Mouse (Mus musculus) embryonic facial prominence, embryonic 13.5 days (tissue): ENCODE results near the gene Parp12. TPM values are rescaled to one million over a fixed set of nuclear protein-coding genes. Genes with fewer than 3 reads are reported as not detected.

Experiments used
- ATAC-seq: fragments of 200-750 bp; cut with Nextera tagmentation; 2 replicates; pipeline ENCODE4 v1.8.0; 2017; ENCODE audit warnings: low read depth; ENCODE audit not compliant: insufficient number of reproducible peaks, insufficient read depth, low FRiP score, low TSS enrichment
- H3K27ac ChIP-seq: fragments of 300-500 bp; sonication (generic); 2 replicates; pipeline ENCODE4 v1.5.1; 2015; ENCODE audit warnings: moderate library complexity, mild to moderate bottlenecking, inconsistent platforms
- H3K27me3 ChIP-seq: fragments of 300-500 bp; sonication (generic); 2 replicates; pipeline ENCODE4 v1.6.1; 2015; ENCODE audit warnings: mild to moderate bottlenecking, inconsistent platforms
- H3K36me3 ChIP-seq: fragments of 300-500 bp; sonication (generic); 2 replicates; pipeline ENCODE4 v1.6.1; 2015; ENCODE audit warnings: mild to moderate bottlenecking, inconsistent platforms
- H3K4me1 ChIP-seq: fragments of 300-500 bp; sonication (generic); 2 replicates; pipeline ENCODE4 v1.6.1; 2015; ENCODE audit warnings: inconsistent platforms
- H3K4me2 ChIP-seq: fragments of 300-500 bp; sonication (generic); 2 replicates; pipeline ENCODE4 v1.6.1; 2015; ENCODE audit warnings: moderate library complexity, mild to moderate bottlenecking, inconsistent platforms
- H3K4me3 ChIP-seq: fragments of 300-500 bp; sonication (generic); 2 replicates; pipeline ENCODE4 v1.5.1; 2015; ENCODE audit warnings: mild to moderate bottlenecking, inconsistent platforms
- H3K9ac ChIP-seq: fragments of 300-500 bp; sonication (generic); 2 replicates; pipeline ENCODE4 v1.6.1; 2015; ENCODE audit warnings: mild to moderate bottlenecking, inconsistent platforms
- H3K9me3 ChIP-seq: fragments of 300-500 bp; sonication (generic); 2 replicates; pipeline ENCODE4 v1.6.1; 2016; ENCODE audit warnings: inconsistent platforms
- WGBS: fragments of 180-500 bp; shearing (Covaris S2); methylation state at CpG from one replicate; pipeline ENCODE4 v1.1.7; 2015; ENCODE audit warnings: mixed read lengths; 5-methylcytosine and 5-hydroxymethylcytosine counted together
- polyA plus RNA-seq: library from polyadenylated mRNA; unstranded; fragments of >200 nt; fragmentation: Nextera tagmentation; extraction: Ambion mirVana; gene quantifications from 2 replicates; pipeline ENCODE4 v1.2.1, GENCODE M21; 2015

Parp12 gene
- 7.0 and 8.5 TPM in 2 replicates for polyA plus RNA-seq

GRCm38 (mm10) chr6:39117584-39118455 lies at the start of gene Parp12:
Gene Parp12, minus strand, starts transcription at chr6:39118349.
- H3K4me1 ChIP-seq = peaks cover 4% of the 10 kb centered on the region; the same call in 1 of the 2 replicates
- H3K9ac ChIP-seq = peak within 1 kb of the TSS; percentile 75
- H3K4me3 ChIP-seq = peak within 1 kb of the TSS; percentile 69
- WGBS = 2% methylated on average over 101 of the region's 101 CpGs
- H3K9me3 ChIP-seq = peaks cover 5% of the 10 kb centered on the region; the same call in 1 of the 2 replicates
- peak within 1 kb of the TSS; percentile 70 for H3K4me2 ChIP-seq
- 0 out of 2 replicates have a peak within 1 kb of the TSS, but pooled peaks have one; percentile 7 for H3K27ac ChIP-seq
- peaks cover 66% of the 10 kb centered on the region for H3K27me3 ChIP-seq
- ATAC-seq = peak; percentile 71; the same call in 1 of the 2 replicates
- H3K36me3 ChIP-seq = no peaks in the 10 kb centered on the region

DNA sequence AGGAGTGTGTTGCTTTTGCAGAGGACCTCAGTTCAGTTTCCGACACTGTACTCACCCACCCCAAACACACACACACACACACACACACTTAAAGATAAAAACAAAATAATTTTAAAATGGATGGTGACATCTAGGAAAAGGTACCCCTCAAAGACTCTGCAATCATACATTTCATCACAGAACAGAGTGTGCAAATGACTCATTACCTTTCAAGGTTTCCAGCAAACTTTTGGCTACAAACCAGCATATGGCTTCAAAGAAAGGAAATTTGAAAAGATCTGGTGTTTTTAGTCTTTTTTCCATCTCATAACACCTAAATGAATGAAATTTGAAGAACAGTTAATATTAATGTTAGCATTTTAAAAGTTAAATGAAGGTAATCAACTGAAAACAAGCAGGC lies 46.7 kb upstream of the Parp12 start:
- H3K27ac ChIP-seq = no peak overlapping the region
- WGBS = 100% methylated on average over 1 of the region's 1 CpGs

GRCm38 (mm10) chr6:39161975-39162374 lies 43.8 kb upstream of the Parp12 start:
- H3K9me3 ChIP-seq = no peaks in the 10 kb centered on the region
- WGBS = 91% methylated on average over 6 of the region's 6 CpGs
- H3K27me3 ChIP-seq = no peaks in the 10 kb centered on the region
- no peak overlapping the region for H3K9ac ChIP-seq
- no peaks in the 10 kb centered on the region for H3K4me1 ChIP-seq
- ATAC-seq = no peak
- H3K36me3 ChIP-seq = peaks cover 20% of the 10 kb centered on the region
- no peak overlapping the region for H3K4me2 ChIP-seq
- H3K27ac ChIP-seq = no peak overlapping the region
- H3K4me3 ChIP-seq = no peak overlapping the region

More for the DNA sequence above, 46.7 kb upstream of the Parp12 start:
- no peak for ATAC-seq
- Histone ChIP-seq H3K9me3 (no peaks in the 10 kb centered on the region), H3K4me2 (no peak overlapping the region), H3K4me3 (no peak overlapping the region), H3K4me1 (no peaks in the 10 kb centered on the region), H3K36me3 (peaks cover 24% of the 10 kb centered on the region), H3K9ac (no peak overlapping the region), H3K27me3 (no peaks in the 10 kb centered on the region)

- no peaks in the 10 kb centered on the region for H3K27me3 ChIP-seq
- no peak overlapping the region for H3K27ac ChIP-seq
- peaks cover 64% of the 10 kb centered on the region for H3K36me3 ChIP-seq
- H3K4me3 ChIP-seq = no peak overlapping the region
- no peaks in the 10 kb centered on the region for H3K4me1 ChIP-seq
- no peak for ATAC-seq
- WGBS = 42% methylated on average over 6 of the region's 6 CpGs
- no peak overlapping the region for H3K9ac ChIP-seq
- H3K9me3 ChIP-seq = no peaks in the 10 kb centered on the region
- no peak overlapping the region for H3K4me2 ChIP-seq
Observed at GRCm38 (mm10) chr6:39146041-39146440, 27.9 kb upstream of the Parp12 start.

- H3K27me3 ChIP-seq = no peaks in the 10 kb centered on the region
- H3K27ac ChIP-seq = no peak overlapping the region
- H3K9me3 ChIP-seq = no peaks in the 10 kb centered on the region
- H3K4me3 ChIP-seq = no peak overlapping the region
- H3K4me2 ChIP-seq = no peak overlapping the region
- H3K36me3 ChIP-seq = peaks cover 22% of the 10 kb centered on the region
- H3K9ac ChIP-seq = no peak overlapping the region
- 56% methylated on average over 5 of the region's 5 CpGs for WGBS
- no peaks in the 10 kb centered on the region for H3K4me1 ChIP-seq
- no peak for ATAC-seq
Observed at GRCm38 (mm10) chr6:39132556-39132955, 14.4 kb upstream of the Parp12 start.

DNA sequence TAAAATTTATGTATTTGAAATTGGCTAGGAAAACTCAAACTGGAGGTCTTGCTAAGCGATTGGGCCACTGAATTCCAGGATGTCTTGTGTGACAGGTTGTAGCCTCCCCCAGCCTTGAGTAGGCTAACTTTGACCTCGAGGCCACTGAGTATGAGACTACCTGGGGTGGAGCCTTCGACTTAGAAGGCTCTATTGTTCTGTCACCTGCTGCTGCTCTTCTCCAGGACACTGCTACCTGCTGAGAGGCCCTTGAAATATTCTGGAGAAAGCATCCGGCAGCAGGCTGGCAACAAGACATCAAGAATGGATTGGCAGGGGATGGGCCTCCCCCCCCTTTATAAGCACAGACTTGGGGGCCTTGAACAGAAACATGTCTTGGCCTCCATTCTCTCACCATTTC lies 13.3 kb upstream of the Parp12 start:
- ATAC-seq = no peak
- H3K27ac ChIP-seq = no peak overlapping the region
- 36% methylated on average over 4 of the region's 4 CpGs for WGBS
- H3K27me3 ChIP-seq = no peaks in the 10 kb centered on the region
- H3K9me3 ChIP-seq = no peaks in the 10 kb centered on the region
- no peak overlapping the region for H3K4me3 ChIP-seq
- H3K4me1 ChIP-seq = no peaks in the 10 kb centered on the region
- H3K36me3 ChIP-seq = peaks cover 22% of the 10 kb centered on the region
- H3K9ac ChIP-seq = no peak overlapping the region
- no peak overlapping the region for H3K4me2 ChIP-seq

DNA sequence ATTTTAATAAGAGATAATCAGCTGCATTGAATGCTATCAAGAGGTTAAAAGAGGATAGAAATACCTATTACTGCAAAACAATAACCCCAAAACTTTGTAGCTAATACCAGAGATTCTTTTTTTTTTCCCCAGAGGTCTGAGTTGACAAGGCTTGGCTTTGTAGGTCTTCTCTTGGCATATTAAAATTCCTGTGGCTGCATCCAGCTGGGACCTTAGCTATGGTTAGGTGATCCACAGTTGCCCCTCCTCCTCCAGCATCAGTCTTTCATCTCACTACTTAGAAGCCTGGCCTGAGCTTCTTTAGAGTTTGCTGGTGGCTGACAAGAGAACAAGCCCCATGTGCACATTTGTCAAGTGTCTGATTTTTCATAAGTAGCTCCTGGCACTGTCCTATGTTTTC lies 6.6 kb upstream of the Parp12 start:
- peaks cover 15% of the 10 kb centered on the region for H3K27me3 ChIP-seq
- no peaks in the 10 kb centered on the region for H3K4me1 ChIP-seq
- H3K4me2 ChIP-seq = no peak overlapping the region
- H3K9me3 ChIP-seq = no peaks in the 10 kb centered on the region
- H3K9ac ChIP-seq = no peak overlapping the region
- H3K27ac ChIP-seq = no peak overlapping the region
- ATAC-seq = no peak
- H3K4me3 ChIP-seq = no peak overlapping the region
- H3K36me3 ChIP-seq = no peaks in the 10 kb centered on the region

GRCm38 (mm10) chr6:39120685-39121084 lies 2.5 kb upstream of the Parp12 start:
- H3K4me2 ChIP-seq = no peak overlapping the region
- no peak overlapping the region for H3K27ac ChIP-seq
- 55% methylated on average over 3 of the region's 3 CpGs for WGBS
- no peak overlapping the region for H3K9ac ChIP-seq
- H3K4me1 ChIP-seq = peaks cover 4% of the 10 kb centered on the region; the same call in 1 of the 2 replicates
- ATAC-seq = no peak
- peaks cover 53% of the 10 kb centered on the region for H3K27me3 ChIP-seq
- no peaks in the 10 kb centered on the region for H3K36me3 ChIP-seq
- H3K9me3 ChIP-seq = peaks cover 5% of the 10 kb centered on the region; the same call in 1 of the 2 replicates
- H3K4me3 ChIP-seq = no peak overlapping the region

DNA sequence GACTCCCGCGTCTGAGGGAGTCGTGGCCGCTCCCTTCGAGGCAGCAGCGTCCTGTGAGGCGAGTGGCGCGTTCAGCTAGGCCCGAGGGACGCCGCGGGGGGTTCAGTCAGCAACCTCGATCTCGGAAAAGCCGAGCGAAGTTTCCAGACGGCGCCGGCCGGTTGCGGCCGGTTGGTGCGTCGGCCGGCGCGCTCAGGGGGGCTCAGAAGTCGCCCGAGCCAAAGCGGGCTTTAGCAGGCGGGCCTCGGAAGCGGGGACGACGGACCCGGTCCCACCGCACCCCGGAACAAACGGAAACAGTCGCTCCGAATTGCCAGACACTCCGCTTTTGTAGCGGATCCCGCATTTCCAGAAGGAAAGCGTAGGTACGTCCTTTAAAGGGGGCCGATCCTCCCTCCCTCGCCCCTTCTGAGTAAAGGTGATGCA lies 320 bp upstream of the Parp12 start:
- Histone ChIP-seq H3K4me1 (peaks cover 4% of the 10 kb centered on the region; the same call in 1 of the 2 replicates), H3K4me2 (peak overlapping the region; percentile 70), H3K27ac (no peak overlapping the region), H3K36me3 (no peaks in the 10 kb centered on the region), H3K9me3 (peaks cover 5% of the 10 kb centered on the region; the same call in 1 of the 2 replicates), H3K9ac (peak overlapping the region; percentile 75), H3K27me3 (peaks cover 66% of the 10 kb centered on the region), H3K4me3 (peak overlapping the region; percentile 69)
- WGBS = 10% methylated on average over 49 of the region's 49 CpGs
- peak; percentile 39; the same call in 1 of the 2 replicates for ATAC-seq

- H3K4me3 ChIP-seq = no peak overlapping the region
- 76% methylated on average over 1 of the region's 1 CpGs for WGBS
- ATAC-seq = no peak
- peaks cover 5% of the 10 kb centered on the region; the same call in 1 of the 2 replicates for H3K9me3 ChIP-seq
- no peak overlapping the region for H3K27ac ChIP-seq
- H3K27me3 ChIP-seq = peaks cover 58% of the 10 kb centered on the region
- no peak overlapping the region for H3K9ac ChIP-seq
- no peaks in the 10 kb centered on the region for H3K36me3 ChIP-seq
- H3K4me2 ChIP-seq = no peak overlapping the region
- H3K4me1 ChIP-seq = peaks cover 4% of the 10 kb centered on the region; the same call in 1 of the 2 replicates
Observed at GRCm38 (mm10) chr6:39115438-39115837, 2.7 kb downstream of the Parp12 start.

- Histone ChIP-seq H3K4me3 (no peak overlapping the region), H3K9ac (no peak overlapping the region)
- WGBS = 80% methylated on average over 3 of the region's 3 CpGs
Observed at GRCm38 (mm10) chr6:39113141-39113540, 5.0 kb downstream of the Parp12 start.

GRCm38 (mm10) chr6:39112701-39113100 lies 5.4 kb downstream of the Parp12 start:
- H3K4me1 ChIP-seq = peaks cover 4% of the 10 kb centered on the region; the same call in 1 of the 2 replicates
- whole genome bisulfite sequencing = 90% methylated on average over 3 of the region's 3 CpGs
- peaks cover 34% of the 10 kb centered on the region for H3K27me3 ChIP-seq
- no peak overlapping the region for H3K27ac ChIP-seq
- H3K4me2 ChIP-seq = no peak overlapping the region
- H3K9me3 ChIP-seq = no peaks in the 10 kb centered on the region
- ATAC-seq = no peak
- no peaks in the 10 kb centered on the region for H3K36me3 ChIP-seq
- H3K9ac ChIP-seq = no peak overlapping the region
- H3K4me3 ChIP-seq = no peak overlapping the region

More at GRCm38 (mm10) chr6:39113141-39113540, 5.0 kb downstream of the Parp12 start:
- no peaks in the 10 kb centered on the region for H3K9me3 ChIP-seq
- no peaks in the 10 kb centered on the region for H3K36me3 ChIP-seq
- H3K27me3 ChIP-seq = peaks cover 37% of the 10 kb centered on the region
- peaks cover 4% of the 10 kb centered on the region; the same call in 1 of the 2 replicates for H3K4me1 ChIP-seq
- H3K27ac ChIP-seq = no peak overlapping the region
- H3K4me2 ChIP-seq = no peak overlapping the region
- no peak for ATAC-seq
